Mouse (Mus musculus): ENCODE data around the gene Gm9857.

DNA sequence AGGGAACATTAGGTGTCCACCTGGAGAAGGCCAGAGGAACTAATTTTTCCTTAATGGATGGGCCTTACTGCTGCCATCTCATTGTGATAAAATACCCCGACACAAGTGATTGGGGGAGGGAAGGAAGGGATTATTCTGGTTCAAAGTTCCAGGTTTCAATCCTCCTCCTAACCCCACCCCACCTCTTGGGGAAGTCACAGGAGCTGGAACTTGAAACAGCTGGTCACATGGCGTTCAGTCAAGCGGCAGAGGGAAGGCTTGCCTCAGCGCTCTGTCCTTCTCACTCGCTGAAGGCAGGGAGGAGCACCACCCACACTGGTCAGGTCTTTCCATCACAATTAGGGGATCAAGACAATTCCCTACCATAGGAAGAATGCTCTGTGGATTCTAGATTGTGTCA is 1.6 kb downstream of the Gm9857 start:
- no peak for TF ChIP-seq POLR2A (IDR thresholded peaks at IDR 0.05; ENCODE audit: insufficient read depth, low read depth, low read length)
- no peak for TF ChIP-seq CTCF (IDR thresholded peaks at IDR 0.05; ENCODE audit: insufficient read depth, low read depth, low read length)

All from olfactory bulb, adult 2 months (tissue).